Mouse (Mus musculus): ENCODE data around the gene Tnc.
A peak's percentile ranks its signal among the peaks of the same experiment; 100 is the strongest.

Tnc gene

GRCm38 (mm10) chr4:64046831-64047493, at the start of gene Tnc:
TSS of gene Tnc (minus strand) at chr4:64047015.
- peak; percentile 52 to 54 for DNase-seq

DNA sequence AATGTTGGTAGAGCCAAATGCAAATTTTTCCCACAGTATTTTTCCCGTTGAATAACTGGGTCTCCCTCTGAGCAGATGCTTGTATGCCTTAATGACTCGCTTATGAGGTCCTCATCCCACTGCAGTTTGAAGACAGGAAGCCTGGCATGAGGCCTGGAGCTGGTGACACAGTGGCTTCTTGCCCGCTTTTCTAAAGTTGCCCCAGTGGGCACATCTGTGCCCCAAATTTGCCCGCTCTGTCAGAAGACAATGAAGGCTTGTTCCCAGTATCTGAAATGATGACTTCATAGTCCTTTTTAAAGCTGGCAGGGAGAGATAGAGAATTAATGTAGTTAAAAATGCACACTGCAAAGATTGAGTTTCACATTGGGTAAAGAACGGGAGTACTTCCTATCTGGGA, 47.4 kb upstream of the Tnc start:
- no peak for DNase-seq

GRCm38 (mm10) chr4:64092857-64093256, 46.0 kb upstream of the Tnc start:
- no peak for DNase-seq

- DNase-seq: no peak
Observed at GRCm38 (mm10) chr4:64089378-64089777, 42.6 kb upstream of the Tnc start.

DNA sequence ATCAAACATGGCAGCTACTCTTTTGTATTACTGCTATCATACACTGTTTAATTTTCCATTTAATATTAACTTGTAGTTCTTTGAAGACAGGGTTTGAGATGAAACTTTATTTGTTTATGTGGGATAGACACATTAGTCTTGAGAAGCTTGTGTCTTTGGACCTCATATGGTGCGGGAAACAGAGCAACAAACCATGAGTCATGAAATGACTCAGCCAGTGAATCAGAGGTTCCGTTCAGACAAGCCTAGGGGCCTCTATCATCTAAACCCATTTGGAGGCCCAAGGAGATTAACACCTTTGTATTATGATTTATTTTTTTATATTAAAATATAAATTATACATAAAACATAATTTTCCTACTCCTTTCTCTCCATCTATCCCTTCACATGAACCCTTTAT, 40.9 kb upstream of the Tnc start:
- no peak for DNase-seq

DNA sequence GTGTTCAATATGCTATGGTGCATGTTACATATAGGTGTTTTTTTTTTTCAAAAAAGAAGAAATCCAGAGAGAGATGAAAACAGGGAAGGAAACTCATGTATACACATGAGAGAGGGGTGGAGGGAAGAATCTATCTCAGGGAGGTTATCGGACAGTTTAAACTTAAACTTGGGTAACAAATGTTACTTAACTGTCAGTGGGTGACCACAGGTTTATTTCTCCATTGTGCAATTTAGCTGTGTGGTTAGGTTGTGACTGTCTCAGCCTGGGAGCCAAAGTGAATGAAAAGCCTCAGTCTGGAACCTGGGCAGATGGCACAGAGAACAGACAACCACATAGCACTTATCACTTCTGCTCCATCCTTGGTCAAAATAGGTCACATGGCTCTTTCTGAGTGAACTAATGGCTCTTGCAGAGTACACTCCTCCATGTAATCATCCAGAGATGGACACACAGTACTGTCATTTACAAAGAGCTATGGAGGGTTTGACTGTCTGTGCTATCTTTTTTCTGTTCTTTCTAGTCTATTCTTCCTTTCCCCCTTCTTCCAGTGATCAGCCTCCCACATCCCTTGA, 39.3 kb upstream of the Tnc start:
- no peak for DNase-seq

- no peak for DNase-seq
Observed at GRCm38 (mm10) chr4:64083858-64084257, 37.0 kb upstream of the Tnc start.

- DNase-seq: no peak
Observed at GRCm38 (mm10) chr4:64078029-64078619, 31.3 kb upstream of the Tnc start.

DNA sequence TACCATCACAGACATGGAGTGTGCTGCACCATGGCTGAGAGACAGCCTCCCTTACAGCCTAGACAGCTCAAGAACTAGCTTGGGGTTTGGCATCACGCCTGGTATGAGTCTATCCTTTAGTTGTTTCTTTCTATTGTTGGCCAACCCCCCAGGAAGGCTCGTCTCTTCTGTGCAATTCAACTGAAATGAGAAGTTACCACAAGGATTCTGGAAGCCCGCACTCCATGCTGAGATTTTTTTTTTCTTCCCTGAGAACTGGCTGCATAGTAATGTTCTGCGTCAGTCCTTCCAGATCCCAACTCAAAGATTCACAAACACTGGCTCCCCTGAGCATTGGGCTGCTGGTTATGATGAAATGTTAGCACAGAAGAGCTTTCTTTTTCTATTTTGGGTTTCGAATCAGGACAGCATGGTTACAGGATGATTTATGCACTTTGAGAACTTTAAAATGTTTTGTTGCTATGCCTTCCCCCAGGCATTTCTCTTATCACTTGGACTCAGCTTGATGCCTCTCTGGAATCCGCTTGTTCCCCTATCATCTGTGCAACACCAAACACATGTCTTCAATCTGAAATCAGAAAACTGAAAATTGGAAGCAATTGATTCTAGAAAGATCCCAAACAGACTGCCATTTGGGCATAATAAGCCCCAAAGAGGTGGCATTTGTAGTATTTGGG, 29.7 kb upstream of the Tnc start:
- no peak for DNase-seq

DNA sequence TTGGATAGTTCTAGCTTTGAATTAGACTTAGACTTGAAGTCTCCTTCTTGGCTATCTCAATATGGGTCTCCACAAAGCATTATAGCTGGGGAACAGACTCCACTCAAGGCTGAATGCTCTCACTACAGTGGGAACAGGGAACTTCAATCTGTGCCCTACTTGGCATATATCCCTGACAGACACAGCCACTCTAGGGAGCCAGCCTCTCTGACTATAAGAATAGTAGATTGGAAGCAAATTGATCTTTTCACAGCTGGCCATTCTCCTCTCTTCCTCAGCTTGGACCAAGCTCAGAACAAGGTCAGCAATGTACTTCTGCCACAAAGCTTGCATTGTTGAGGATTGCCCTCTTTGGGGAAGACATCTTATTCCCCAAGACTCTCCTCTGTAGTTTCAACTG, 27.9 kb upstream of the Tnc start:
- no peak for DNase-seq

DNA sequence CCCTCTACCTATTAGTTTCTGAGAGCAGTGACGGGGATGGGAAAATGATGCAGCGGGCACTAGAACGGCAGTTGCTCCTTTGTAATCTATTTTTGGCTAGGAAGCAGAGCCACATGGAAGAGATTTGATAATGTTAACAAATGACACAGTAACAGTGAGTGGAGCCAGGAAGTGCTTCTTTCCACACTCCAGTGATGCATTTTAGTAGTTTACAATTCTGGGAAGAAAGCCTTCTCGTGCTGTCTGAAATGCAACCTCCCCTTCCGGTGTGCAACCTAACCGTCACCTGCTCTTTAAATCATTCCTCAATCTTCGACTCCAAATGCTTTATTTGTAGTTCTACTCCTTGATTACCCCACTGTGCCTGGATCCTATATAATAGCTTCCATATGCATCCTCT, 20.6 kb upstream of the Tnc start:
- no peak for DNase-seq

DNA sequence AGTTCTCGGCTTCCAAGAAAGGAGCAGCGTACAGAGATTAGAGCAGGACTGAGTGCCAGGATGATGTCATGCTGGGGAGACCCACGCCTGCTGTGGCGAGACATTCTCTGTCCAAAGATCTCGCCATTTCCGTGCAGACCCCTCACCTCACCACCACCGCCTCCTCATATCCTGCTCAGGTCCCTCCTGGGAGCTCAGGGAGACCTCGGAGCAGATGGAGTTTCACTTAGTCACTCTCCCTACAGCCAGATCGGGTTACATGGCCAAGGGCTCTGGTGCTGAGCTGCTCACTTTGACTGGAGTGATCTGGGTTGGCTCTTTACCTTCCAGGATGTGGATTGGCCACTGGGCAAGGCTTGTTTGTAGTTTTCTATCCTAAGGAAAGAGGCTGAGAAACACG, 18.5 kb upstream of the Tnc start:
- DNase-seq: no peak

GRCm38 (mm10) chr4:64058856-64059231, 12.0 kb upstream of the Tnc start:
- no peak for DNase-seq

- DNase-seq: no peak
Observed at GRCm38 (mm10) chr4:64058048-64058855, 11.4 kb upstream of the Tnc start.

DNA sequence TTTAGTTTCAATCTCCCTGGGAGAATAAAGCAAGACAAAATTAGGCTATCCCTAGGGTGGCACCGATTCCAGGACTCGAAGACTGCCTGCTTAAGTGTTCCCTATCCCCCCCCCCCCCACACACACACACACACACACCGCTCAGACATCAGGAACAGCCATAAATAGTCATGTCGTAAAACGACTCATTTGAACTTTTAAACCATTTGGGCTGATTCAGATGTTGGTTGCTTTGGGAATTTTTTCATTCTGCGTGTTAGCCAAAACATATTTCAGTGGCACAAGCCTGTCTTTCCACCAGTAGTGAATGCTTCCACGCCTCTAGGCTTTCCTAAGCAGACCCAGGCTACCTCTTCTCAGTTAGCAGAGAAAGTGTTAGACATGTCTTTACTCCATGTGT, 1.4 kb upstream of the Tnc start:
- DNase-seq: no peak

DNA sequence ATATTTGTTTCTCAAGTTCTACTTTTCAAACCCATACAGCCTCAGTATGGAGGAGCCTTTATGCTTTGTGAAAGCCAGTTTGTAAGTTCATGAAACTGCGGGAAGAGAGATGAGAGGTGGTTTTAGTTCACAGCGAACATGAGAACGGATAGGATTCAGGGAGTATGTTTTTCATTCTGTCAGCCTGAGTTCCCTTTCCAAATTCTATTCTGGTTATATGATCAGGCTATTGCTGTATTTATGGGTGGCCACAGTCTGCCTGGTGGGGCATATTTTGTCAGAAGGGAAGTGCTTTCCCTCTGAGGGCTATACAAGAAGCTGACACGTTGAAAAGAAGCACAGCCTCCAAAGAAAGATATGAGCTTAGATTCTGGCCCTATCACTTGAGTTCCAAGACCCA, 2.9 kb downstream of the Tnc start:
- DNase-seq: no peak

- no peak for DNase-seq
Observed at GRCm38 (mm10) chr4:64043371-64043770, 3.4 kb downstream of the Tnc start.

DNA sequence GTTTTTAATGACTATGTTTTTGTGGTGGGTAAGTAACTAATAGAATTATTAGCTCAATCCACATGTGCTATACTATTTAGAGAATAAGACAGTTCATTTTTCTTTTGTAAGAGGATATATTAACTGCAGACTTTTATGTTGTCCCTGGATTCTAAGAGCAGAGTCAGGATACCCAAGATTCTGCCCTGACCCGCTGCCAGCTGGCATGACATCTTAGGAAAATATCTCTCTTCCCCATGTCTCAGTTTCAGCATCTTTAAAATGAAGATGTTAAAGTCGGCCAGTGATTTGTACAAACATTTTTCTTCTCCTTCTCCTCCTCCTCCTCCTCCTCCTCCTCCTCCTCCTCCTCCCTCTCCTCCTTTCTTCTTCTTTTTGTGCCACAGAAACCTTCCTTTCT, 7.7 kb downstream of the Tnc start:
- DNase-seq: no peak

DNA sequence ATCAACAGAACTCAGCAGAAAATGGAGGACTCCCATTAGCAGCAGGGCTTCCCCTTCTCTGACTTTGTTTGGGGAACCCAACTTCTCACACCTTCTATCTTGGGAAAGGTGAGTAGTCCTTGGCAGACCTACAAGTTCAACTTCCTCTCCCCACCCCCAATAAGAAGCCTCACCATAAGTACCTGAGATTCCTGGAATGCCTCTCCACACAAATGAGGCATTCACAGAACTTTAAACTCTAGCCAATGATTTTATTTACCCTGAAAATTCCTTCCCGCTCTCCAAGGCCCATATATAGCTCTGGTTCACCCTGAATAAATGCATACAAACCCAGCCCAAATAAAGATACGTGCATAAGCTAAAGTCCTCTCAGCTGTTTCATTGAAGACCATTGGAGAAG, 9.3 kb downstream of the Tnc start:
- DNase-seq: no peak

GRCm38 (mm10) chr4:64034724-64035123, 12.1 kb downstream of the Tnc start:
- no peak for DNase-seq

- no peak for DNase-seq
Observed at GRCm38 (mm10) chr4:64033191-64033590, 13.6 kb downstream of the Tnc start.

GRCm38 (mm10) chr4:64029486-64029885, 17.3 kb downstream of the Tnc start:
- no peak for DNase-seq

DNA sequence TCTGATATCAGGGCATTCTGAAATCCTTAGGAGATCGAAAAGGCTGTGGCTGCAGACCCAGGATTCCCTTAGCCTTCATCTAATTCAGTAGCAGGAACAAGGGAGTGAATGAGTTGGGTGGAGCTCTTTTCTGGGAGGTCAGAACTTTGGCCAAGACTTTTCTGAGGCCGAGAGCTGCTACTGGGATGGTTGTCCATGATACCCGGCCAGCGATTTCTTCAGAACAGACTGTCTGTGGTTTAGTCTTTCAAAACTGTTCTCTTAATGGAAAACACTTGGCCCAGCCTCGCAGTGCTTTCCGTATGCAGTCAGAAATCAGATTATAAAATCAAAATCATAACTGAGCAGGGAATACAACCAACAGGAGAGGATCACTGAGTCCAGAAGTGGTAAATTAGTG, 21.2 kb downstream of the Tnc start:
- DNase-seq: no peak
